Mouse (Mus musculus): ENCODE measurements around the gene Aprt. TPM values are rescaled to one million over a fixed set of nuclear protein-coding genes. Genes with fewer than 3 reads are reported as not detected.
A peak's percentile ranks its signal among the peaks of the same experiment; 100 is the strongest.

Aprt gene
- 363 and 371 TPM in 2 replicates for polyA plus RNA-seq (2015; fragmentation: Nextera tagmentation; extraction: Ambion mirVana)

DNA sequence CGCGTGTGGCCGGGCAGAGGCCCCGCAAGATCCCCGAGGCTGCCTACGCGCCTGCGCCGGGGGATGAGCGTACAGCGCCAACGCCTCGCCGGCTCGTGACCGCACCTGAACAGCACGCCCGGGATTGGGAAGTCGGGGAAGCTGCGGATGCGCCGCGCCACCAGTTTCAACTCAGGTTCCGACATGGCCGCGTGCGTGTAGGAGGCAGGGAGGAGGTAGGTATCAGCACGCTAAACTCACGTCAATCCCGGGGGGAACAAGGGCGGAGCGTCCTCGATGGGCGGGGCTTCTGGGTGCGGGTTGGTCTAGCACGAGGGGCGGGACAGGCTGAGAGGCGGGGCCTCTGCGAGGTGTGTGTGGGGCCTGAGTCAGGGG lies at the start of gene Aprt:
Aprt (minus strand) TSS at position 262 of the 375 bp plus-strand sequence.
- H3K27me3 ChIP-seq (ENCODE audit: insufficient read depth, low read length), result no peaks in the 10 kb centered on the region
- peak within 1 kb of the TSS; percentile 77 for H3K4me3 ChIP-seq (ENCODE audit: low read length)
- peak within 1 kb of the TSS; percentile 89 for H3K4me2 ChIP-seq (replicated peaks; ENCODE audit: low read depth, low read length)
- H3K36me3 ChIP-seq (ENCODE audit: insufficient read depth, low read length), result peaks cover 13% of the 10 kb centered on the region
- ATAC-seq (ENCODE audit: low FRiP score, low TSS enrichment), result peak; percentile 80
- H3K27ac ChIP-seq (ENCODE audit: low read length), result peak within 1 kb of the TSS; percentile 81
- peak within 1 kb of the TSS; percentile 89 for H3K9ac ChIP-seq (replicated peaks; ENCODE audit: low read length)
- peaks cover 52% of the 10 kb centered on the region for H3K4me1 ChIP-seq (ENCODE audit: insufficient read depth, low read length)
- H3K9me3 ChIP-seq (ENCODE audit: low read length), result no peaks in the 10 kb centered on the region
- WGBS, result under 1% methylated on average over 39 of the region's 39 CpGs

DNA sequence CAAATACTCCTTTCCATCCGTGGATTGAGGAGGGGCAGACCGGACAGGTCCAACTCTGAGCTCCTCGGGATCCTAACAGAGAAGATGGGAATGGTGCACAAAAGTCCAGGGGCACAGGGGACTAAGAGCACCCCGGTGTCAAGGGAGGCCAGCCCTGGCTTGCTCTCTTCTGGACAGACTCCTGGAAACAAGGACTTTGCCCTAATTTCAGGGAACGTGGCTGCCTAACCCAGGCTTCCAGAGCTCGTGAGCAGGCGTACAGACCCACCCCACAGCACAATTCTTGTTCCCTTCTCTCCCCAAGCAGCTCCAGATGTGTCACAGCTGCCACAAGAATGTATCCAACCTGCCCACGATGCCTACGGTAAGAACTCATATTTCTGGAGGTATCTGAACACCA lies 49.1 kb upstream of the Aprt start:
- no peak overlapping the region for H3K9ac ChIP-seq (replicated peaks; ENCODE audit: low read length)
- 80% methylated on average over 9 of the region's 9 CpGs for WGBS
- H3K4me2 ChIP-seq (replicated peaks; ENCODE audit: low read depth, low read length), result no peak overlapping the region

DNA sequence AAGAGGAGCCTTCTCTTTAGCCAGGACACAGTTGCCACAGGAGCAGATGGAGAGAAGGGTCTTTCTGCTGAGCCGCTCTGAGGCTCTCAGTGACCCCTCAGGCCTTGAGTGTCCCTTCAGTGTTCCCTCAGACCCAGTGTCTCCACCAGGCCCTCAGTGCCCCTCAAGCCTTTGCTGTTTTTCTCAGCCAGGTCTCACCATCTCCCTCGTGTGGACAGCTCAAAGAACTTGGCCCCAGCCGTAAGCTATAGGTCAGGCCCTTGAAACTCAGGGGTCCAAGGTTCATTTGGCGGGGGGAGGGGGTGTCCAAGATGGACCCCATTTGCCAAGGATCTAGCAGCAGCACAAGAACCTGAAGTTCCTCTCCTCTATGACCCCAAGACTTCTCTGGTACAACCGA lies 47.9 kb upstream of the Aprt start:
- peaks cover 20% of the 10 kb centered on the region for H3K4me1 ChIP-seq (ENCODE audit: insufficient read depth, low read length)
- H3K9me3 ChIP-seq (ENCODE audit: low read length), result no peaks in the 10 kb centered on the region
- H3K27me3 ChIP-seq (ENCODE audit: insufficient read depth, low read length), result no peaks in the 10 kb centered on the region
- no peak for ATAC-seq (ENCODE audit: low FRiP score, low TSS enrichment)
- no peak overlapping the region for H3K27ac ChIP-seq (ENCODE audit: low read length)
- H3K4me3 ChIP-seq (ENCODE audit: low read length), result no peak overlapping the region
- 66% methylated on average over 5 of the region's 5 CpGs for WGBS
- no peak overlapping the region for H3K9ac ChIP-seq (replicated peaks; ENCODE audit: low read length)
- H3K36me3 ChIP-seq (ENCODE audit: insufficient read depth, low read length), result no peaks in the 10 kb centered on the region
- H3K4me2 ChIP-seq (replicated peaks; ENCODE audit: low read depth, low read length), result no peak overlapping the region

More for the DNA sequence above, 49.1 kb upstream of the Aprt start:
- Histone ChIP-seq H3K9me3 (ENCODE audit: low read length) (no peaks in the 10 kb centered on the region), H3K27me3 (ENCODE audit: insufficient read depth, low read length) (no peaks in the 10 kb centered on the region), H3K4me1 (ENCODE audit: insufficient read depth, low read length) (peaks cover 13% of the 10 kb centered on the region), H3K27ac (ENCODE audit: low read length) (no peak overlapping the region), H3K36me3 (ENCODE audit: insufficient read depth, low read length) (no peaks in the 10 kb centered on the region), H3K4me3 (ENCODE audit: low read length) (no peak overlapping the region)
- no peak for ATAC-seq (ENCODE audit: low FRiP score, low TSS enrichment)

DNA sequence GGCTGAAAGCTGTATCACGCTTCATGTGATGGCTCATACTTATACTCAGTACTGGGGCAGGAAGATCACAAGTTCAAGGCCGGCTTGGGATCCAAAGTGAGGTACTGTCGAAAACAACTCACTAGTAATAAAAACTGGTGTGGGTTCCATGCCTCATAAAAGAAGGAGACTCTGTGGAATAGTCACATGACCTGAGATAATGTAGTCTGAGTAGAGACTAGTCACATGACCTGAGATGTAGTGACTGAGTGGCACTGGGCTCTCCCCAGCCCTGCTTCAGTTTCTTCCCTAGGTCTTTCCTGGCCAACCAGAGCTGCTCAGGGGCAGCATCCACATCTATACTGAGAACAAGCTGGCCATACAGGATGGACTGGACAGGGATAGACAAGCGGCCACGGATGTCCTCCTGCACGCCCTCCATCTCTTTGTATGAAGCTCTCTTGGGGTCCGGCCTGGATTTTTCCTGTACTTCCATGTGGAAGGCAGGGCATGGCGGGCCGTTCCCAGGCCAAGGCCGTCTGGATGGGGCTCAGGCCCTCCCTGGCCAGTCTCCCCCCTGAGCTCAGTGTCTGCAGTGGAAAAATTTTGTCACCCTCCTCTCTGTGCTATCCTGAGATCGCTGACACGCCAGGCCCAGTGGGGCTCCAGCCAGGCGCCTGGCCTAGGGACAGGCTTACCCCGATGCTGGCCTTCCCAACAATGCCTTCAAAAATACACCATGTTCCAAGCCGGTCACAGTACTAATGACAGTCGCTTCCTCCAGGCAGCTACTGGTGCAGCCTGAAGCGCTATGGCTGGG lies 47.3 kb upstream of the Aprt start:
- no peak for ATAC-seq (ENCODE audit: low FRiP score, low TSS enrichment)
- 93% methylated on average over 17 of the region's 17 CpGs for WGBS

DNA sequence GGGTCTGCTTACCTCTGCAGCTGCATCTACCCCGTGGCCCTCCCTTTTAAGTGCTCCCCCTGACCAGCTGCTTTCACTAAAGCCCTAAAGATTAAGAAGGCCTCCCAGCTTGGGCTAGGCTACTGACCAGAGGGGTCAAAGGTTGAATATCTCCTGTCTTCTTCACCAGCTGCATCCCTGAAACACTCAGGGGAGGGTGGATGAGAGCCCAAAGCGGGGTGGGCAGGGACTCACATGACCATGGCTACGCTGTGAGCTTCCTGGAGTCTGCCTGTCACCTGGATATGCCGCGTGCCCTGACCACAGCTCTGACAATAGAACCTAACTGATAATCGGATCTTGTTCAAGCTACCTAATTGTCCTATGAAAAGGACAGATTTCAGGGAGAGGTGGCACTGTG lies 46.0 kb upstream of the Aprt start, which contains the start of gene Pabpn1l:
Pabpn1l (minus strand) TSS at position 13 of the 400 bp plus-strand sequence.
- Histone ChIP-seq H3K4me1 (ENCODE audit: insufficient read depth, low read length) (peaks cover 25% of the 10 kb centered on the region), H3K9ac (replicated peaks; ENCODE audit: low read length) (no peak within 1 kb of the TSS), H3K9me3 (ENCODE audit: low read length) (no peaks in the 10 kb centered on the region), H3K27me3 (ENCODE audit: insufficient read depth, low read length) (no peaks in the 10 kb centered on the region), H3K4me3 (ENCODE audit: low read length) (no peak within 1 kb of the TSS), H3K36me3 (ENCODE audit: insufficient read depth, low read length) (no peaks in the 10 kb centered on the region), H3K4me2 (replicated peaks; ENCODE audit: low read depth, low read length) (no peak within 1 kb of the TSS), H3K27ac (ENCODE audit: low read length) (no peak within 1 kb of the TSS)
- no peak for ATAC-seq (ENCODE audit: low FRiP score, low TSS enrichment)
- WGBS, result 71% methylated on average over 6 of the region's 6 CpGs

More for the DNA sequence above, 47.3 kb upstream of the Aprt start:
- H3K36me3 ChIP-seq (ENCODE audit: insufficient read depth, low read length), result no peaks in the 10 kb centered on the region
- H3K9ac ChIP-seq (replicated peaks; ENCODE audit: low read length), result no peak overlapping the region
- H3K4me3 ChIP-seq (ENCODE audit: low read length), result no peak overlapping the region
- H3K4me2 ChIP-seq (replicated peaks; ENCODE audit: low read depth, low read length), result no peak overlapping the region
- no peaks in the 10 kb centered on the region for H3K9me3 ChIP-seq (ENCODE audit: low read length)
- no peaks in the 10 kb centered on the region for H3K27me3 ChIP-seq (ENCODE audit: insufficient read depth, low read length)
- H3K4me1 ChIP-seq (ENCODE audit: insufficient read depth, low read length), result peaks cover 20% of the 10 kb centered on the region
- H3K27ac ChIP-seq (ENCODE audit: low read length), result no peak overlapping the region

DNA sequence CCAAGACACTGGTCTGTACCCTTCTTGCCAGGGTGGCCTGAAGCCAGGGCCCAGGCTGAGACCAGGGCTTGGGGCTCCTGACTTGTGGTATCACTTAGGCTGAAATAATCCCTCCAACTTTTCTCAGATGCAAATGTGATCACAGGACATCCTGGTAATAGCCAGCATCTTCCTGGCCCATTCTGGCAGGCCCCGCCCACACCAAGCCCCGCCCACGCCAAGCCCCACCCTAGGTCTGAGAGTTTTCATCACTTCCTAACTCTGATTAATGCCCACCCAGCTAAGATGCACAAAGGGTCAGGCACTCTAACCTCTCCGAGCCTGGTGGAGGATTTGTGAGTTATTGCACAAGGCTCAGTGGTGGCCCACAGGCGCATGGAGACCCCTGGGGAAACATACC lies 43.7 kb upstream of the Aprt start:
- Histone ChIP-seq H3K4me3 (ENCODE audit: low read length) (no peak overlapping the region), H3K4me1 (ENCODE audit: insufficient read depth, low read length) (peaks cover 25% of the 10 kb centered on the region), H3K27ac (ENCODE audit: low read length) (no peak overlapping the region), H3K9me3 (ENCODE audit: low read length) (no peaks in the 10 kb centered on the region), H3K36me3 (ENCODE audit: insufficient read depth, low read length) (no peaks in the 10 kb centered on the region), H3K9ac (replicated peaks; ENCODE audit: low read length) (no peak overlapping the region), H3K4me2 (replicated peaks; ENCODE audit: low read depth, low read length) (no peak overlapping the region), H3K27me3 (ENCODE audit: insufficient read depth, low read length) (no peaks in the 10 kb centered on the region)
- 23% methylated on average over 5 of the region's 5 CpGs for WGBS
- ATAC-seq (ENCODE audit: low FRiP score, low TSS enrichment), result no peak

DNA sequence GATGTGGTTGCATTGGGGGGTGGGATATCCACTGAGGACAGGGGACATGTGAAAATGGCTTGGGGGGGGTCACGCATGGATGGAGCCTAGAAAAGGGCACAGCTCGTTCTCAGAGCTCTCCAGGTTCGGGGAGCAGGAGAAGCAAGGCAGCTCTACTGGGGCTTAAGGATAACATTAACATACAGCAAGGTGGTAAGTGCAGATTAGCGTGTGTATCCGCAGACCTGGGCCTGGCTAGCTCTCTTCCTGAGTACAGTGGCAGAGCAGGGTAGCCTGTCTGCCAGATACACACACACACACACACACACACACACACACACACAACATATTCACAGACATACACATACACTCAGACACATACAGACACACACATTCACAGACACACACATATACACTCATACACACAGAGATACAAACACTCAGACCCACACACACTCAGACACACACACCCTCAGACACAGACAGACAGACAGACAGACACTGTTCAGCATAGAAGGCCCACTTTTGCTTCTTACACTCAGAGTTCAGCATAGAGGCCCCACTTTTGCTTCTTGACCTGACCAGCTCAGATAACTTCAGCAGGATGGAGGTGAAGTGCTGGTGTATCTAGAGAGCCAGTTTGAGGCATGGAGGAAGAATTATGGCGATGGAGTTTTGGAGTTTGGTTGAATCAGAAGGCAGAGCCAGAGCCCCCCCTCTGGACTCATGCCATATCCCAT lies 42.1 kb upstream of the Aprt start:
- WGBS, result 75% methylated on average over 6 of the region's 6 CpGs
- Histone ChIP-seq H3K9ac (replicated peaks; ENCODE audit: low read length) (no peak overlapping the region), H3K27me3 (ENCODE audit: insufficient read depth, low read length) (no peaks in the 10 kb centered on the region), H3K36me3 (ENCODE audit: insufficient read depth, low read length) (no peaks in the 10 kb centered on the region), H3K4me2 (replicated peaks; ENCODE audit: low read depth, low read length) (no peak overlapping the region), H3K9me3 (ENCODE audit: low read length) (no peaks in the 10 kb centered on the region), H3K27ac (ENCODE audit: low read length) (no peak overlapping the region), H3K4me1 (ENCODE audit: insufficient read depth, low read length) (peaks cover 25% of the 10 kb centered on the region), H3K4me3 (ENCODE audit: low read length) (no peak overlapping the region)
- no peak for ATAC-seq (ENCODE audit: low FRiP score, low TSS enrichment)

DNA sequence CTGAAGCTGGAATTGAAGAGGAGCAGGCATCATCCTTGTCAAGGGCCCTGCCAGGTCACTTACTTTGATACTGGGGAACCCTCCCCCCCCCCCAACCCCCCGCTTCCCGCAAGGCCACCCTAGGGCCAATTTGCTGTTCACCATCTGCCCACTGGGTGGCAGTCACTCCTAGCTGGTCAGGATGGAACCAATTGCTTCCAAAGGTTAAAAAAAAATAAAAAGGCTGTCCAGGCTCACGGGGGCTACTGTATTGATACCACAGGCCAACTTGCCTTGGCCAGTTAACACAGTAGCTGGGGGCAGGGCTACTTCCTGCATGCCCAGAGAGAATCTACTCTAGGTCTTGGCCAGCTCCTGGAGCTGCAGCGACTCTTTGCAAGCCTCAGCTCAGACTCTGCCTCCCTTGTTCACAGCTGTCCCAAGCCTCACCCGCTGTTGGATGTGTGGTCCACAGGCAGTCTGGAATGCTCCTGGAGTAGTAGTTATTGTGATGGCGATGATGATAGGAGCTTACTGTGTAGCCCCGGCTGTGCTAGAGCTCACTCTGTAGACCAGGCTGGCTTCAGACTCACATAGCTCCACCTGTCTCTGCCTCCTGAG lies 41.3 kb upstream of the Aprt start:
- H3K4me3 ChIP-seq (ENCODE audit: low read length), result no peak overlapping the region
- peaks cover 25% of the 10 kb centered on the region for H3K4me1 ChIP-seq (ENCODE audit: insufficient read depth, low read length)
- no peaks in the 10 kb centered on the region for H3K27me3 ChIP-seq (ENCODE audit: insufficient read depth, low read length)
- H3K9ac ChIP-seq (replicated peaks; ENCODE audit: low read length), result no peak overlapping the region
- no peaks in the 10 kb centered on the region for H3K36me3 ChIP-seq (ENCODE audit: insufficient read depth, low read length)
- H3K4me2 ChIP-seq (replicated peaks; ENCODE audit: low read depth, low read length), result no peak overlapping the region
- H3K9me3 ChIP-seq (ENCODE audit: low read length), result no peaks in the 10 kb centered on the region
- no peak overlapping the region for H3K27ac ChIP-seq (ENCODE audit: low read length)
- WGBS, result 37% methylated on average over 5 of the region's 7 CpGs
- no peak for ATAC-seq (ENCODE audit: low FRiP score, low TSS enrichment)

DNA sequence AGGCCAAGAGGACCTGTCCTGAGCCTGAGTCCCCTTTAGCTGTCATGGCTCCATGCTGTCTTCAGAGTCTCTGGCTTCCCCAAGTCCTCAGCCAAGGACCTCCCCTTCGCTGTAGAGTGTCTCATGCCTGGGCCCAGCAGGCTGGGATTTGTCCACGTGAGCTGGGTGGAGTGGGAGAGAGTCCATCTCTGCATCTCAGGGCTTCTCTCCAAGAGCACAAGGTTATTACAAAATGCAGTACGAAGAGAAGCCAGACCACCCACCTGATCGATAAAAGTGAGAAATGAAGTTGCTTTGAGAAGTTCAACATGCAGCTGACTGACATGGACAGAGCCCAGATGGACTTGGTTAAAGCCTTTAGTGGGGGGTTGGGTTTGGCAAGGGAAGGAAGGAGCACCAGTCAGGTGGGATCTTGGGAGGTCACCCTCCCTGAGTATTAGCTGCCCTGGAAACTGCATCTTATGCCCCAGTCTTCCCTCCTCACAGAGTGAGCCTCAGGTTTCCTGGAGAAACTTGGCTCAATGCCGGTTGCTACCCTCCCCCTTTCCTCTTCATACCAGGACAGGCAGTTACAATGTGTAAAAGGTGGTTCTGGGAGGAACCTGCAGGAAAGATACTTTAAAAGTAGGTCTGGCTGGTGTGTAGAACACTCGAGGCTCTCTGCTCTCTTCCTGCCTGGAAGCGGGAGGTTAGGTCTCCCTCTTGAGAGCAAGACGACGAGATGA lies 39.6 kb upstream of the Aprt start:
- Histone ChIP-seq H3K27ac (ENCODE audit: low read length) (no peak overlapping the region), H3K27me3 (ENCODE audit: insufficient read depth, low read length) (no peaks in the 10 kb centered on the region), H3K9ac (replicated peaks; ENCODE audit: low read length) (no peak overlapping the region), H3K4me1 (ENCODE audit: insufficient read depth, low read length) (peaks cover 29% of the 10 kb centered on the region), H3K9me3 (ENCODE audit: low read length) (no peaks in the 10 kb centered on the region), H3K4me3 (ENCODE audit: low read length) (no peak overlapping the region), H3K4me2 (replicated peaks; ENCODE audit: low read depth, low read length) (no peak overlapping the region), H3K36me3 (ENCODE audit: insufficient read depth, low read length) (no peaks in the 10 kb centered on the region)
- ATAC-seq (ENCODE audit: low FRiP score, low TSS enrichment), result no peak
- 59% methylated on average over 9 of the region's 9 CpGs for WGBS
